Mouse (Mus musculus) bone marrow, adult 2 months (tissue): ENCODE measurements at regions not wholly inside any gene's neighbourhood (a gene's known extent, or its start where the extent isn't known, plus 50 kb on each side); places are given as distances from the start of the nearest gene placed in this dataset.

Experiments used
- CTCF ChIP-seq: fragments of 200-500 bp; IDR thresholded peaks from 2 replicates; pipeline ENCODE4 v1.5.1; 2011; ENCODE audit warnings: low read length, control low read depth; ENCODE audit not compliant: control insufficient read depth, insufficient read depth
- POLR2A ChIP-seq: fragments of 200-500 bp; IDR thresholded peaks from 2 replicates; pipeline ENCODE4 v1.6.1; 2011; ENCODE audit warnings: low read depth, mild to moderate bottlenecking, control low read depth, low read length, borderline replicate concordance; ENCODE audit not compliant: control insufficient read depth

DNA sequence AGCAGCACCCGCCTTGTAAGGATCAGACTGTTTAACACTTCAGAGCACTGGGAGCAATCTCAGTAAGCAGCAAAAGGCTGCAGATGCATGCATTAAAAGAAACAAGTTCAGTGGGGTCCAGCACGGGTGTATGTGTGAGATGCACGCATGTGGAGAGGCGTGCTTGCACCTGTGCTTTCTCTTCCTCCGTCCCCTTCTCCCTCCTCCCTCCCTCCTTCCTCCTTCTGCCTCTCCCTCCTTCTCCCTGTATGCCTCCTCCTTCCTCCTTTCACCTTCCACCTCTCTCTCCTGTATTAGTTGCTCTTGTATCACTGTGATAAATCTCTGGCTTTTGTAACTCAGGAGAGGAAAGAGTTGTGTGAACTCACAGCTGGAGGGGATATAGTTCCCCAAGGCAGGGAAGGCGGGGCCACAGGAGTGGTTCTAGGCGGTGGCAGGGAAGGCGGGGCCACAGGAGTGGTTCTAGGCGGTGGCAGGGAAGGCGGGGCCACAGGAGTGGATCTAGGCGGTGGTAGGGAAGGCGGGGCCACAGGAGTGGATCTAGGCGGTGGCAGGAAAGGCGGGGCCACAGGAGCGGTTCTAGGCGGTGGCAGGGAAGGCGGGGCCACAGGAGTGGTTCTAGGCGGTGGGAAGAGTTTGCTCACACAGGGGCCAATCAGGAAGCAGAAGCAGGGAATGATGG is 96.2 kb upstream of the Eef2kmt start:
- no peak for TF ChIP-seq POLR2A
- TF ChIP-seq CTCF, result no peak
